Mouse (Mus musculus): ENCODE data around the gene A930017K11Rik. TPM values are rescaled to one million over a fixed set of nuclear protein-coding genes. Genes with fewer than 3 reads are reported as not detected.

A930017K11Rik gene
- polyA plus RNA-seq, 1 experiment from 2014 or later = 0.18 TPM

- ATAC-seq (ENCODE audit: low FRiP score) = no peak
Observed at GRCm38 (mm10) chr17:25955736-25956135, 3.4 kb upstream of the A930017K11Rik start.

GRCm38 (mm10) chr17:25954671-25955070, 2.3 kb upstream of the A930017K11Rik start:
- ATAC-seq (ENCODE audit: low FRiP score) = no peak
- WGBS = 75% methylated on average over 1 of the region's 2 CpGs

More at GRCm38 (mm10) chr17:25955736-25956135, 3.4 kb upstream of the A930017K11Rik start:
- Histone ChIP-seq H3K27ac (no peak overlapping the region), H3K36me3 (peaks cover 30% of the 10 kb centered on the region), H3K9ac (no peak overlapping the region), H3K4me1 (peaks cover 16% of the 10 kb centered on the region), H3K27me3 (peaks cover 33% of the 10 kb centered on the region), H3K9me3 (replicated peaks) (no peaks in the 10 kb centered on the region), H3K4me2 (replicated peaks) (no peak overlapping the region), H3K4me3 (no peak overlapping the region)
- 67% methylated on average over 3 of the region's 3 CpGs for WGBS

DNA sequence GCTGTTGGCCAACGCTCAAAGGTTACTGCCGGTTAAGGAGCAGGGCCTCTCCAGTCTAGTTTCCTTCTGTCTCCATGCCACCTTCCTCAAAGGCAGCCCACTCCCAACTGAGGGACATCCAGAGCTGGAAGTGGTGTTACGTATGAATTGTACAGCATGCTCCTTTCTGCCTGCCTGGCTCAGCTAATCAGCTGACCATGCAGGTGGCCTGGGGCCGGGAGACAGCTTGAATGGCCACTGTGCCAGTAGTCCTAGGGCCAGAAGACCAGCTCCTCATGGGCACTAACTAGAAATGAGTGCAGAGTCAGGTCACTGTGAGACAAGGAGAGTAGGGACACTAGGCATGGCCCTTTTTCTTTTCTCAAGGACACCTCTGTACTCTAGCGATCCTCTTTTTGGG, 796 bp upstream of the A930017K11Rik start:
- Histone ChIP-seq H3K36me3 (peaks cover 5% of the 10 kb centered on the region; the same call in 1 of the 2 replicates), H3K4me3 (no peak overlapping the region), H3K27ac (no peak overlapping the region), H3K9me3 (replicated peaks) (no peaks in the 10 kb centered on the region), H3K9ac (no peak overlapping the region), H3K27me3 (peaks cover 48% of the 10 kb centered on the region), H3K4me2 (replicated peaks) (no peak overlapping the region), H3K4me1 (peaks cover 16% of the 10 kb centered on the region)
- 88% methylated on average over 5 of the region's 5 CpGs for WGBS
- ATAC-seq (ENCODE audit: low FRiP score) = no peak

More at GRCm38 (mm10) chr17:25954671-25955070, 2.3 kb upstream of the A930017K11Rik start:
- H3K4me2 ChIP-seq (replicated peaks) = no peak overlapping the region
- H3K4me3 ChIP-seq = no peak overlapping the region
- H3K9me3 ChIP-seq (replicated peaks) = no peaks in the 10 kb centered on the region
- no peak overlapping the region for H3K27ac ChIP-seq
- H3K4me1 ChIP-seq = peaks cover 16% of the 10 kb centered on the region
- H3K9ac ChIP-seq = no peak overlapping the region
- peaks cover 19% of the 10 kb centered on the region for H3K36me3 ChIP-seq
- peaks cover 43% of the 10 kb centered on the region for H3K27me3 ChIP-seq

DNA sequence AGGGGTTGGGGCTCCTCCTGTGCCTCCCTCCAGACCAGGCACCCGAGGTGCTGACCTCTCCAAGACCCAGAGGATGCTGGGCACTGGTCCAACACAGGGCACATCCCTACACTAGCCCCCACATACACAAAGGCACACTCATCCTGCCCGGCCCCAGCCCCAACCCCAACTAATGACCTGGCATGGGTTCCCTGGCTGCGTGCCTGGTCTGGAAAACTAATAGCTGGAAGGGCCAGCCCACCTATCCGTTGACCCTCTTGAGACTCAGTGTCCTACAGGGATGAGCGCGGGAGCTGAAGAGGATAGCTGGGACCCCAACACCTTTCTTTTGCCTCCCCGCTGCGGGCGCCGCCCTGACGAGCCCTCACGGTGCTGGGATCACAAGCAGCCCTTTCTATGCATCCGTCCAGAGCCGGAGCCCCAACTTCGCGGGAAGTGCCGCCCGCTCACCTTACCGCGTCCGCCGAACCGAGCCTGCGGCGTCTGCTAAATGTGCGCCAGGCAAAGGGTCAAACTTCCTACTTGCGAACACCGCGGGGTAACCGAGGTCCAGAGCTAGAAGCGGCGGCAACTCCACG, 1.1 kb downstream of the A930017K11Rik start:
- Histone ChIP-seq H3K4me2 (replicated peaks) (peak overlapping the region; percentile 57), H3K36me3 (no peaks in the 10 kb centered on the region), H3K9ac (peak overlapping the region; percentile 38; the same call in 1 of the 2 replicates), H3K27ac (no peak overlapping the region), H3K9me3 (replicated peaks) (no peaks in the 10 kb centered on the region), H3K27me3 (peaks cover 49% of the 10 kb centered on the region), H3K4me3 (peak overlapping the region; percentile 36), H3K4me1 (peaks cover 16% of the 10 kb centered on the region)
- ATAC-seq (ENCODE audit: low FRiP score) = no peak
- under 1% methylated on average over 33 of the region's 33 CpGs for WGBS

DNA sequence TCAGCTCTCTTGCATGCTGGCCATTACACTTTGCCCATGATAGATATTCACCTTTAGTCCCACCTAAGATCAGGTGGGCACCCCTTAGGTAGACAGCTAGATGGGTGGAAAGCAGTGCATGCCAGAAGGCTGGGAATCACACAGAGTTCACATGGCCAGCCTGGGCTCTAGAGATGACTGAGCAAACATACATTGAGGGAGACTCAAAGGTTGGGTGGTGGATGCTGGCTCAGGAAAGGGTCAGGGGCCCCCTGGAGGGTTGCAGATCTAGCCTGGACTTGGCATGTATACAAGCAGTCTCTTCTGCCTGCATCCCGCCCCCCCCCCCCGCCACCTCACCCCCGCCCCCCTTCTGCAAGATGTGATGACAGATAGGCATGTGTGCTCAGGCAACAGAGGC, 1.7 kb downstream of the A930017K11Rik start:
- Histone ChIP-seq H3K9ac (no peak overlapping the region), H3K9me3 (replicated peaks) (no peaks in the 10 kb centered on the region), H3K4me2 (replicated peaks) (no peak overlapping the region), H3K4me1 (peaks cover 12% of the 10 kb centered on the region), H3K27ac (no peak overlapping the region), H3K27me3 (peaks cover 49% of the 10 kb centered on the region), H3K36me3 (no peaks in the 10 kb centered on the region), H3K4me3 (no peak overlapping the region)
- no peak for ATAC-seq (ENCODE audit: low FRiP score)
- no CpG with 5 or more reads among the region's 3 CpGs for WGBS

GRCm38 (mm10) chr17:25949981-25950380, 2.4 kb downstream of the A930017K11Rik start:
- no peak overlapping the region for H3K9ac ChIP-seq
- no peak overlapping the region for H3K27ac ChIP-seq
- ATAC-seq (ENCODE audit: low FRiP score) = no peak
- H3K4me3 ChIP-seq = no peak overlapping the region
- peaks cover 49% of the 10 kb centered on the region for H3K27me3 ChIP-seq
- H3K4me1 ChIP-seq = peaks cover 12% of the 10 kb centered on the region
- 73% methylated on average over 5 of the region's 5 CpGs for WGBS
- no peaks in the 10 kb centered on the region for H3K9me3 ChIP-seq (replicated peaks)
- no peak overlapping the region for H3K4me2 ChIP-seq (replicated peaks)
- no peaks in the 10 kb centered on the region for H3K36me3 ChIP-seq

DNA sequence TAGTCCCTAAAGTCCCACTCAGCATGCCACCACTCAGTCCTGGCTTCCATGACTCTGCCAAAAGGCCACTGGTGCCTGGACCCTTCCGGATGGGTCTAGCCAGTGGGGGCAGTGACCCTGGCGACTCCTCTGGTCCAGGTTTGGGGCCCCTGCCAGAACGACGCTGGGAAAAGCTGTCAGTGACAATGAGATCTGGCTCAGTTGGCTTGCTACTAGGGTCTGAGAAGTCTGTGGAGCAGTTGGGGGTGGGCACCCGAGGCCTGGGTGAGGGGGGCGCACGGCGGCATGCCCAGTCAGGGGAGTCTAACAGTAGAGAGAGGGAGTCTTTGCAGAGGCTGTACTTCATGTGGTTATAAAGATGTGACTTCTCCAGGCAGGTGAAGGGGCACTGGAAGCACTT, 4.3 kb downstream of the A930017K11Rik start:
- Histone ChIP-seq H3K36me3 (no peaks in the 10 kb centered on the region), H3K27me3 (peaks cover 39% of the 10 kb centered on the region), H3K4me2 (replicated peaks) (no peak overlapping the region), H3K9me3 (replicated peaks) (no peaks in the 10 kb centered on the region), H3K9ac (no peak overlapping the region), H3K27ac (no peak overlapping the region), H3K4me3 (no peak overlapping the region), H3K4me1 (peaks cover 12% of the 10 kb centered on the region)
- ATAC-seq (ENCODE audit: low FRiP score) = no peak
- WGBS = 77% methylated on average over 8 of the region's 8 CpGs

GRCm38 (mm10) chr17:25947576-25947975, 4.8 kb downstream of the A930017K11Rik start:
- Histone ChIP-seq H3K4me1 (peaks cover 12% of the 10 kb centered on the region), H3K36me3 (no peaks in the 10 kb centered on the region), H3K27me3 (peaks cover 35% of the 10 kb centered on the region), H3K27ac (no peak overlapping the region), H3K9me3 (replicated peaks) (no peaks in the 10 kb centered on the region), H3K4me3 (no peak overlapping the region), H3K4me2 (replicated peaks) (no peak overlapping the region), H3K9ac (no peak overlapping the region)
- WGBS = 72% methylated on average over 4 of the region's 4 CpGs
- ATAC-seq (ENCODE audit: low FRiP score) = no peak

DNA sequence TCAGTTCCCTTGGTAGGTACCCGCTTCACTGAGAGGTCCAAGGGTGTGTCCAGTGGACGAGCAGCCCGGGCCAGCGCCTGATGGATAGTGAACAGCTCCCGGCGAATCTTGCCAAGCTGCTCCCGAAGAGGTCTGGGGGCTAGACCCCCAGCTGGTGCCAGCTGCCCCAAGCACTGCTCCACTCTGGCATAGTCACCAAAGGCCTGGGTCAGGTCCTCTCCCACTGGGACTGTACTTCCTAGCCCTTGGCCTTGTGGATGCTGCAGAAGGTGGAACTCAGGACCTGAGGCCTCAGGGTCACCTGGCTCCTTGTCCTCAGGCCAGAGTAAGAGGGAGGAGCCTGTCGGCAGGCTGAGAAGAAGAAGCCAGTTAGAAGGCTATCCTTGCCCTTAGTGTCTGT, 5.5 kb downstream of the A930017K11Rik start:
- no peak for ATAC-seq (ENCODE audit: low FRiP score)
- Histone ChIP-seq H3K27ac (no peak overlapping the region), H3K9ac (no peak overlapping the region), H3K9me3 (replicated peaks) (no peaks in the 10 kb centered on the region), H3K4me3 (no peak overlapping the region), H3K27me3 (peaks cover 28% of the 10 kb centered on the region), H3K4me2 (replicated peaks) (no peak overlapping the region), H3K4me1 (peaks cover 8% of the 10 kb centered on the region), H3K36me3 (no peaks in the 10 kb centered on the region)
- WGBS = 79% methylated on average over 8 of the region's 8 CpGs

GRCm38 (mm10) chr17:25946349-25946748, 6.0 kb downstream of the A930017K11Rik start:
- no peak for ATAC-seq (ENCODE audit: low FRiP score)
- no peak overlapping the region for H3K4me3 ChIP-seq
- H3K4me2 ChIP-seq (replicated peaks) = no peak overlapping the region
- H3K36me3 ChIP-seq = no peaks in the 10 kb centered on the region
- peaks cover 3% of the 10 kb centered on the region for H3K4me1 ChIP-seq
- H3K27ac ChIP-seq = no peak overlapping the region
- WGBS = 78% methylated on average over 7 of the region's 7 CpGs
- no peak overlapping the region for H3K9ac ChIP-seq
- H3K27me3 ChIP-seq = peaks cover 22% of the 10 kb centered on the region
- H3K9me3 ChIP-seq (replicated peaks) = no peaks in the 10 kb centered on the region

- Histone ChIP-seq H3K4me2 (replicated peaks) (no peak overlapping the region), H3K27me3 (peaks cover 15% of the 10 kb centered on the region), H3K9me3 (replicated peaks) (no peaks in the 10 kb centered on the region), H3K9ac (no peak overlapping the region), H3K36me3 (no peaks in the 10 kb centered on the region), H3K4me3 (no peak overlapping the region), H3K4me1 (peaks cover 6% of the 10 kb centered on the region), H3K27ac (no peak overlapping the region)
- WGBS = 63% methylated on average over 9 of the region's 9 CpGs
- no peak for ATAC-seq (ENCODE audit: low FRiP score)
Observed at GRCm38 (mm10) chr17:25945517-25946155, 6.7 kb downstream of the A930017K11Rik start.

DNA sequence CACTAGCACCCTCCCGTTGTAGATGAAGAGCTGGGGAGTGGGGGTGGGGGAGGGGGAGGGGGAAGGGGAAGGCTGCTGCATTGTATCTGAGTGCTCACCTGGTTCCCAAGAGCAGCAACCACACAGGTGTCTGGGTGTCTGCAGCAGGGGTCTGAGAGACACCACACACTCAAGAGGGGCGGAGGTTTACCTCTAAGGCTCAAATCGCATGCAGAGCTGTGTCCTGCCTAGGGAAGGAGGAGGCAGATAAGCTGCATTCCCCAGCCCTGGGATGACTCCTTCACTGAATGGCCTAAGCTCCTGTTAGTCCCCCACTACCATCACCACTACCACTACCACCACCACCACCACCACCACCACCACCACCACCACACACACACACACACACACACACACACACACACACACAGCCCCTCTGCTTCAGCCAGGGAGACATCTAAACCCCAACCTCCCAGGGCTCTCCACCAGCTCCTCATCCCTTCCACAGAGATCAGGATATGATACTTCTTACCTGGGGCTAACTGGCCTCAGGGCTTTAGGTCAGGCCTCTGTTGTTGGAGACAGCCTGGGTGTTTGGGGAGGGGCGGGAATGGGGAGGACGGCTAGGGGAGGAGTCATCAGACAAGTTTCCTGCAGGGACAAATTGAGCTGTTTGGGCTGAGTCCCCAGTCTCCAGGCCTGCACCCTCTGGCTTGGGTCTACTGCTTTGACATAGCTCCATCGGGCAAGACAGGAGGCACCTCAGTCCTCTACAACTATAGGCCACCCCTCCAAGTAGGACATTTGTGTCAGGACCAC, 7.8 kb downstream of the A930017K11Rik start, which contains the start of the genes Pigq and Nhlrc4:
Pigq (minus strand) TSS at position 571 of the 798 bp plus-strand sequence.
Nhlrc4 (minus strand) TSS at position 596 of the 798 bp plus-strand sequence.
- Histone ChIP-seq H3K27me3 (peaks cover 4% of the 10 kb centered on the region), H3K9me3 (replicated peaks) (no peaks in the 10 kb centered on the region), H3K4me1 (peaks cover 12% of the 10 kb centered on the region), H3K36me3 (no peaks in the 10 kb centered on the region), H3K9ac (no peak within 1 kb of the TSS), H3K4me3 (no peak within 1 kb of the TSS), H3K4me2 (replicated peaks) (no peak within 1 kb of the TSS), H3K27ac (no peak within 1 kb of the TSS)
- 56% methylated on average over 6 of the region's 6 CpGs for WGBS
- no peak for ATAC-seq (ENCODE audit: low FRiP score)

All from hindbrain, embryonic 12.5 days (tissue).